Mouse (Mus musculus) thymus, adult 2 months (tissue): Measurements from ENCODE around the gene Dhx16.

Experiments used
- CTCF ChIP-seq: fragments of 200-500 bp; IDR thresholded peaks from 2 replicates; pipeline ENCODE4 v1.5.1; 2012; ENCODE audit warnings: mild to moderate bottlenecking, control low read depth, low read length, moderate library complexity, borderline replicate concordance; ENCODE audit not compliant: control insufficient read depth, poor library complexity, insufficient read depth; ENCODE audit errors: extremely low read depth
- POLR2A ChIP-seq: fragments of 200-500 bp; IDR thresholded peaks from 2 replicates; pipeline ENCODE4 v1.6.1; 2012; ENCODE audit warnings: mild to moderate bottlenecking, low read length, control low read depth, moderate library complexity; ENCODE audit not compliant: control insufficient read depth, poor library complexity, insufficient read depth; ENCODE audit errors: extremely low read depth

- TF ChIP-seq POLR2A (no peak), CTCF (no peak)
Observed at GRCm38 (mm10) chr17:35859371-35859770, 20.2 kb upstream of the Dhx16 start.
